Mouse (Mus musculus) kidney, adult 2 months (tissue): ENCODE measurements around the gene Tfcp2. TPM values are rescaled to one million over a fixed set of nuclear protein-coding genes. Genes with fewer than 3 reads are reported as not detected.

ENCODE experiments used
- DNase-seq: peaks from one replicate; pipeline ENCODE4 v3.0.0; 2021
- H3K27ac ChIP-seq: fragments of 200-500 bp; 2 replicates; pipeline ENCODE4 v1.5.1; 2012; ENCODE audit warnings: low read depth, low read length, control low read depth, inconsistent platforms; ENCODE audit not compliant: insufficient read depth
- H3K27me3 ChIP-seq: fragments of 200-500 bp; replicated peaks from 2 replicates; pipeline ENCODE4 v1.6.1; 2012; ENCODE audit warnings: mild to moderate bottlenecking, moderate library complexity, low read length, inconsistent platforms; ENCODE audit not compliant: control insufficient read depth, insufficient read depth
- H3K36me3 ChIP-seq: fragments of 200-500 bp; 2 replicates; pipeline ENCODE4 v1.6.1; 2012; ENCODE audit warnings: mild to moderate bottlenecking, moderate library complexity, low read length, inconsistent platforms; ENCODE audit not compliant: control insufficient read depth, insufficient read depth
- H3K4me1 ChIP-seq: fragments of 200-500 bp; 2 replicates; pipeline ENCODE4 v1.6.1; 2011; ENCODE audit warnings: low read length; ENCODE audit not compliant: control insufficient read depth, insufficient read depth
- H3K4me3 ChIP-seq: fragments of 200-500 bp; 2 replicates; pipeline ENCODE4 v1.5.1; 2011; ENCODE audit warnings: mild to moderate bottlenecking, low read depth, low read length, control low read depth; ENCODE audit not compliant: insufficient read depth
- CTCF ChIP-seq: fragments of 200-500 bp; conservative IDR thresholded peaks from 2 replicates; pipeline ENCODE4 v1.5.1; 2011; ENCODE audit warnings: low read depth, mild to moderate bottlenecking, control low read depth, low read length, moderate library complexity, mixed read lengths; ENCODE audit not compliant: insufficient read depth, insufficient read length
- POLR2A ChIP-seq: fragments of 200-500 bp; IDR thresholded peaks from one replicate; pipeline ENCODE4 v1.6.1; 2011; ENCODE audit warnings: low read depth, low read length, control low read depth
- WGBS: fragments of 180-500 bp; shearing (Covaris S2); methylation state at CpG from one replicate; pipeline ENCODE4 v1.1.7; 2018; 5-methylcytosine and 5-hydroxymethylcytosine counted together
- polyA plus RNA-seq: library from polyadenylated mRNA; depleted of rRNA; stranded (reverse); fragments of >200 nt; gene quantifications from 2 replicates; pipeline ENCODE4 v1.2.3, GENCODE M21; 2012

The Tfcp2 gene
- polyA plus RNA-seq, 1 experiment, result 20.6 TPM

GRCm38 (mm10) chr15:100486450-100486849, 65.4 kb downstream of the Tfcp2 start:
- Histone ChIP-seq H3K27ac (no peak overlapping the region), H3K4me1 (peaks cover 12% of the 10 kb centered on the region), H3K4me3 (no peak overlapping the region), H3K27me3 (no peaks in the 10 kb centered on the region), H3K36me3 (no peaks in the 10 kb centered on the region; the same call in 1 of the 2 replicates)
- no peak for DNase-seq
- WGBS, result 77% methylated on average over 7 of the region's 7 CpGs
- TF ChIP-seq POLR2A (no peak), CTCF (no peak)

DNA sequence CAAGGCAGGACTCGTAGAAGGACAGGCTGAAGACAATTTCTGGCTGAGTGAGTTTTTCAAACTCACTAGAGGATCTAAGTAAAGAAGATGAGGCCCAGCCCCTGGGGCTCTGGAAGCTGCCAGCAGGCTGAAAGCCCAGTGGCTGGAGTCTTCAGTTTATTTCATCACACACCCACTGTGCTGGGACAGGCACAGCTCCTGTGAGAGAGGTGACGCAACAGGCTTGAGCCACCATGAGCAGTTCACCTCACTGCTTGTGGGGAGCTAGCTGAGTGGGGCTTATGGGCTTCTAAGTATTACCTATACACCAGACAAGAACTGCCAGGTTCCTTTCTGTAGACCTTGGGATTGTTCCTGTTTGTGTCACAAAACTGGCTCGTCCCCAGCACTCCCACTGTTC, 66.2 kb downstream of the Tfcp2 start:
- TF ChIP-seq CTCF, result no peak
- TF ChIP-seq POLR2A, result no peak
- no peak overlapping the region for H3K4me3 ChIP-seq
- H3K27me3 ChIP-seq, result no peaks in the 10 kb centered on the region
- 86% methylated on average over 3 of the region's 3 CpGs for WGBS
- peaks cover 12% of the 10 kb centered on the region for H3K4me1 ChIP-seq
- no peak overlapping the region for H3K27ac ChIP-seq
- no peak for DNase-seq
- peaks cover 2% of the 10 kb centered on the region; the same call in 1 of the 2 replicates for H3K36me3 ChIP-seq

DNA sequence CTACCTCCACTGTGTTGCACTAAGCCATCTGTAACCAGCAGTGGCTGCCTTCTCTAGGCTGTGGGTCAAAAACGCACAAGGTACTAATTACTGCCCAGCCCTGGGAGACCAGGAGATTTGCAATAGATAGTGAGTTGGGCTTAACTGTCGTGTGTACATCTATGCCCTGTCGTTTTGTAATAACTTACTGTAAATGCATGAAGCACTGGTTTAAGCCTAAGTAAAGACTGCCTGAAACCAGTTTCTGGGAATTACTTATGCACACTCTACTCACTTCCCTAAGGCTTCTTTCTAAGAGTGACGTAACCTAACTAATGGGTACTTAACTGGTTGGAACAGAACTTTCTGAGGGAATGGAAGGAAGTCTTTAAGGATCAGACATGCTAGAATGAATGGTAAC, 72.9 kb downstream of the Tfcp2 start:
- 64% methylated on average over 4 of the region's 4 CpGs for WGBS
- Histone ChIP-seq H3K27ac (no peak overlapping the region), H3K27me3 (no peaks in the 10 kb centered on the region), H3K4me1 (no peaks in the 10 kb centered on the region), H3K36me3 (peaks cover 2% of the 10 kb centered on the region; the same call in 1 of the 2 replicates), H3K4me3 (no peak overlapping the region)
- DNase-seq, result peak; percentile 17
- TF ChIP-seq POLR2A (no peak), CTCF (no peak)

GRCm38 (mm10) chr15:100478351-100478750, 73.5 kb downstream of the Tfcp2 start:
- no peak for DNase-seq
- Histone ChIP-seq H3K4me1 (no peaks in the 10 kb centered on the region), H3K27ac (no peak overlapping the region), H3K27me3 (no peaks in the 10 kb centered on the region), H3K4me3 (no peak overlapping the region), H3K36me3 (peaks cover 2% of the 10 kb centered on the region; the same call in 1 of the 2 replicates)
- WGBS, result 62% methylated on average over 10 of the region's 10 CpGs
- TF ChIP-seq CTCF, result no peak
- TF ChIP-seq POLR2A, result no peak

DNA sequence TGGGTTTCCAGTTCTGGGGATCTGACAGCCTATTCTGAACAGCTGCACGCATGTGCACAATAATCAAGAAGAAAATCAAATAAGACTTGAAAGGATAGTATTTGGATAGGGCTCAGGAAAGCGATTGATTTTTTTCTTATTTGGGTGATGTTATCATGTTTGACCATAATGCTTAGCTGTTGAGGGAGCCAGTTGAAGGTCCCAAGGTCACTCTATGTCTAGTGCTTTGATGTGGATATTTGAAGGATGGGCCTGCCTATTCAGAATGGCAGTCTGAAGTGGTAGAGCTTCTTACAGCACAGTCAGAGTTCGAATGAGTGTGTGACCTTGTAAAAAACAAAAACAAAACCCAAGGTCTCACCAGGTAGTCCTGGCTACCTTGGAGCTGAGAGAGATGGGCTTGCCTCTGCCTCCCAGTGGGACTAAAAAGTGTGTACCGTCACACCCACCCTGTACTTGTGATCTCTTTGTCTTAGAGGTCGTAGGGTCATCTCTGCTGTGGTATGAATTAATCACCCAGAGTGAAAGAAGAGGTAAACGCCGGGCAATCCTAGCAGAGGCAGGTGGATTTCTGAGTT, 77.8 kb downstream of the Tfcp2 start:
- Histone ChIP-seq H3K4me1 (peaks cover 10% of the 10 kb centered on the region; the same call in 1 of the 2 replicates), H3K4me3 (no peak overlapping the region), H3K27me3 (no peaks in the 10 kb centered on the region), H3K27ac (no peak overlapping the region), H3K36me3 (no peaks in the 10 kb centered on the region)
- DNase-seq, result no peak
- WGBS, result 78% methylated on average over 7 of the region's 7 CpGs
- no peak for TF ChIP-seq POLR2A
- TF ChIP-seq CTCF, result no peak

GRCm38 (mm10) chr15:100470037-100470436, 81.8 kb downstream of the Tfcp2 start:
- H3K27ac ChIP-seq, result no peak overlapping the region
- H3K4me3 ChIP-seq, result no peak overlapping the region
- peaks cover 13% of the 10 kb centered on the region; the same call in 1 of the 2 replicates for H3K4me1 ChIP-seq
- H3K36me3 ChIP-seq, result no peaks in the 10 kb centered on the region
- WGBS, result 40% methylated on average over 10 of the region's 10 CpGs
- TF ChIP-seq POLR2A (no peak), CTCF (no peak)
- H3K27me3 ChIP-seq, result no peaks in the 10 kb centered on the region
- DNase-seq, result peak; percentile 62

DNA sequence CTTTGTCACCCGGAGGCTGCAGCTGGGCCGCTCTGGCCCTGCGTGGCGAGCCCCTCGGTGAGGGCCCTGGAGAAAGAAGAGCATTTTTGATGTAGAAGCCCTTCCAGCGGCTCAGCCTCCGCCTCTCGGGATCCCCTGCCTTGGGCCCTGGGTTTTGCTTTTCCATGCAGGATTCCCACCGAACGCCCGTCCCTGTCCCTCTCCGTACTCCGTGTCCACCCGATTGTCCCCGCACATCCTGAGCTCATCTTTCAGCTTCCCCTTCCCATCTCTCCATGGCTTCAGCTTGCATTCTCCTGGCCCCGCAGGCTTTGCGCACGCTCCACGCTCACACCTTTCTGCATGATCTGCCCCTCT, 82.6 kb downstream of the Tfcp2 start:
- Histone ChIP-seq H3K4me1 (peaks cover 13% of the 10 kb centered on the region; the same call in 1 of the 2 replicates), H3K4me3 (peak overlapping the region; percentile 87), H3K27ac (0 out of 2 replicates have a peak overlapping the region, but pooled peaks have one; percentile 95), H3K36me3 (no peaks in the 10 kb centered on the region), H3K27me3 (no peaks in the 10 kb centered on the region)
- under 1% methylated on average over 19 of the region's 19 CpGs for WGBS
- TF ChIP-seq POLR2A (no peak), CTCF (no peak)
- DNase-seq, result no peak
